Mouse (Mus musculus): ENCODE data around the gene Snd1. TPM values are rescaled to one million over a fixed set of nuclear protein-coding genes. Genes with fewer than 3 reads are reported as not detected.

Snd1 gene
- polyA plus RNA-seq, 1 experiment from 2014 or later, result 113 TPM

GRCm38 (mm10) chr6:28753217-28753616 is 278.3 kb downstream of the Snd1 start:
- 96% methylated on average over 5 of the region's 5 CpGs for WGBS
- no peak overlapping the region for H3K9ac ChIP-seq (replicated peaks; ENCODE audit: low read depth, low read length)
- ATAC-seq (ENCODE audit: insufficient number of reproducible peaks, insufficient read depth, low FRiP score, low read depth), result no peak
- H3K4me3 ChIP-seq (ENCODE audit: low read depth, low read length), result no peak overlapping the region
- H3K27ac ChIP-seq (ENCODE audit: low read length), result no peak overlapping the region
- no peaks in the 10 kb centered on the region for H3K9me3 ChIP-seq (ENCODE audit: control insufficient read depth, low read depth, low read length)
- no peak overlapping the region for H3K4me2 ChIP-seq (replicated peaks; ENCODE audit: low read depth, low read length)
- H3K4me1 ChIP-seq (ENCODE audit: control insufficient read depth, insufficient read depth, low read length), result peaks cover 7% of the 10 kb centered on the region; the same call in 1 of the 2 replicates
- no peaks in the 10 kb centered on the region for H3K27me3 ChIP-seq (ENCODE audit: control insufficient read depth, insufficient read depth, low read length)
- no peaks in the 10 kb centered on the region; the same call in 1 of the 2 replicates for H3K36me3 ChIP-seq (ENCODE audit: control insufficient read depth, insufficient read depth, low read length)

GRCm38 (mm10) chr6:28753681-28754080 is 278.7 kb downstream of the Snd1 start:
- H3K9ac ChIP-seq (replicated peaks; ENCODE audit: low read depth, low read length), result no peak overlapping the region
- 91% methylated on average over 5 of the region's 5 CpGs for WGBS
- H3K27ac ChIP-seq (ENCODE audit: low read length), result no peak overlapping the region
- H3K9me3 ChIP-seq (ENCODE audit: control insufficient read depth, low read depth, low read length), result no peaks in the 10 kb centered on the region
- H3K4me2 ChIP-seq (replicated peaks; ENCODE audit: low read depth, low read length), result no peak overlapping the region
- peaks cover 7% of the 10 kb centered on the region; the same call in 1 of the 2 replicates for H3K4me1 ChIP-seq (ENCODE audit: control insufficient read depth, insufficient read depth, low read length)
- H3K4me3 ChIP-seq (ENCODE audit: low read depth, low read length), result no peak overlapping the region
- ATAC-seq (ENCODE audit: insufficient number of reproducible peaks, insufficient read depth, low FRiP score, low read depth), result no peak
- H3K27me3 ChIP-seq (ENCODE audit: control insufficient read depth, insufficient read depth, low read length), result no peaks in the 10 kb centered on the region
- H3K36me3 ChIP-seq (ENCODE audit: control insufficient read depth, insufficient read depth, low read length), result no peaks in the 10 kb centered on the region; the same call in 1 of the 2 replicates

- no peaks in the 10 kb centered on the region for H3K27me3 ChIP-seq (ENCODE audit: control insufficient read depth, insufficient read depth, low read length)
- 92% methylated on average over 6 of the region's 6 CpGs for WGBS
- no peaks in the 10 kb centered on the region; the same call in 1 of the 2 replicates for H3K36me3 ChIP-seq (ENCODE audit: control insufficient read depth, insufficient read depth, low read length)
- no peak overlapping the region for H3K27ac ChIP-seq (ENCODE audit: low read length)
- no peak overlapping the region for H3K4me3 ChIP-seq (ENCODE audit: low read depth, low read length)
- no peaks in the 10 kb centered on the region for H3K9me3 ChIP-seq (ENCODE audit: control insufficient read depth, low read depth, low read length)
- H3K9ac ChIP-seq (replicated peaks; ENCODE audit: low read depth, low read length), result no peak overlapping the region
- ATAC-seq (ENCODE audit: insufficient number of reproducible peaks, insufficient read depth, low FRiP score, low read depth), result no peak
- no peak overlapping the region for H3K4me2 ChIP-seq (replicated peaks; ENCODE audit: low read depth, low read length)
- H3K4me1 ChIP-seq (ENCODE audit: control insufficient read depth, insufficient read depth, low read length), result peaks cover 7% of the 10 kb centered on the region; the same call in 1 of the 2 replicates
Observed at GRCm38 (mm10) chr6:28754127-28754898, 279.4 kb downstream of the Snd1 start.

- Histone ChIP-seq H3K9me3 (ENCODE audit: control insufficient read depth, low read depth, low read length) (no peaks in the 10 kb centered on the region), H3K27ac (ENCODE audit: low read length) (no peak overlapping the region), H3K27me3 (ENCODE audit: control insufficient read depth, insufficient read depth, low read length) (no peaks in the 10 kb centered on the region), H3K4me2 (replicated peaks; ENCODE audit: low read depth, low read length) (no peak overlapping the region), H3K4me3 (ENCODE audit: low read depth, low read length) (no peak overlapping the region), H3K9ac (replicated peaks; ENCODE audit: low read depth, low read length) (no peak overlapping the region), H3K36me3 (ENCODE audit: control insufficient read depth, insufficient read depth, low read length) (no peaks in the 10 kb centered on the region; the same call in 1 of the 2 replicates), H3K4me1 (ENCODE audit: control insufficient read depth, insufficient read depth, low read length) (peaks cover 7% of the 10 kb centered on the region; the same call in 1 of the 2 replicates)
- no peak for ATAC-seq (ENCODE audit: insufficient number of reproducible peaks, insufficient read depth, low FRiP score, low read depth)
- 58% methylated on average over 10 of the region's 10 CpGs for WGBS
Observed at GRCm38 (mm10) chr6:28756306-28757018, 281.5 kb downstream of the Snd1 start.

GRCm38 (mm10) chr6:28758293-28758692 is 283.4 kb downstream of the Snd1 start:
- no peaks in the 10 kb centered on the region for H3K9me3 ChIP-seq (ENCODE audit: control insufficient read depth, low read depth, low read length)
- no peak overlapping the region for H3K27ac ChIP-seq (ENCODE audit: low read length)
- no peaks in the 10 kb centered on the region for H3K36me3 ChIP-seq (ENCODE audit: control insufficient read depth, insufficient read depth, low read length)
- peaks cover 16% of the 10 kb centered on the region; the same call in 1 of the 2 replicates for H3K4me1 ChIP-seq (ENCODE audit: control insufficient read depth, insufficient read depth, low read length)
- no peak for ATAC-seq (ENCODE audit: insufficient number of reproducible peaks, insufficient read depth, low FRiP score, low read depth)
- H3K4me2 ChIP-seq (replicated peaks; ENCODE audit: low read depth, low read length), result no peak overlapping the region
- no peak overlapping the region for H3K4me3 ChIP-seq (ENCODE audit: low read depth, low read length)
- H3K27me3 ChIP-seq (ENCODE audit: control insufficient read depth, insufficient read depth, low read length), result no peaks in the 10 kb centered on the region
- WGBS, result 65% methylated on average over 4 of the region's 4 CpGs
- no peak overlapping the region for H3K9ac ChIP-seq (replicated peaks; ENCODE audit: low read depth, low read length)

- no peak overlapping the region for H3K27ac ChIP-seq (ENCODE audit: low read length)
- 31% methylated on average over 3 of the region's 3 CpGs for WGBS
- peaks cover 10% of the 10 kb centered on the region; the same call in 1 of the 2 replicates for H3K4me1 ChIP-seq (ENCODE audit: control insufficient read depth, insufficient read depth, low read length)
- no peak overlapping the region for H3K4me2 ChIP-seq (replicated peaks; ENCODE audit: low read depth, low read length)
- no peaks in the 10 kb centered on the region for H3K36me3 ChIP-seq (ENCODE audit: control insufficient read depth, insufficient read depth, low read length)
- H3K9ac ChIP-seq (replicated peaks; ENCODE audit: low read depth, low read length), result no peak overlapping the region
- H3K9me3 ChIP-seq (ENCODE audit: control insufficient read depth, low read depth, low read length), result no peaks in the 10 kb centered on the region
- H3K4me3 ChIP-seq (ENCODE audit: low read depth, low read length), result no peak overlapping the region
- no peak for ATAC-seq (ENCODE audit: insufficient number of reproducible peaks, insufficient read depth, low FRiP score, low read depth)
- H3K27me3 ChIP-seq (ENCODE audit: control insufficient read depth, insufficient read depth, low read length), result no peaks in the 10 kb centered on the region
Observed at GRCm38 (mm10) chr6:28761728-28762127, 286.8 kb downstream of the Snd1 start.

- no peak overlapping the region for H3K4me2 ChIP-seq (replicated peaks; ENCODE audit: low read depth, low read length)
- peaks cover 10% of the 10 kb centered on the region; the same call in 1 of the 2 replicates for H3K4me1 ChIP-seq (ENCODE audit: control insufficient read depth, insufficient read depth, low read length)
- H3K4me3 ChIP-seq (ENCODE audit: low read depth, low read length), result no peak overlapping the region
- no peak for ATAC-seq (ENCODE audit: insufficient number of reproducible peaks, insufficient read depth, low FRiP score, low read depth)
- WGBS, result 21% methylated on average over 5 of the region's 5 CpGs
- H3K9me3 ChIP-seq (ENCODE audit: control insufficient read depth, low read depth, low read length), result no peaks in the 10 kb centered on the region
- H3K36me3 ChIP-seq (ENCODE audit: control insufficient read depth, insufficient read depth, low read length), result no peaks in the 10 kb centered on the region
- no peak overlapping the region for H3K9ac ChIP-seq (replicated peaks; ENCODE audit: low read depth, low read length)
- no peaks in the 10 kb centered on the region for H3K27me3 ChIP-seq (ENCODE audit: control insufficient read depth, insufficient read depth, low read length)
- no peak overlapping the region for H3K27ac ChIP-seq (ENCODE audit: low read length)
Observed at GRCm38 (mm10) chr6:28762132-28762775, 287.3 kb downstream of the Snd1 start.

- WGBS, result 81% methylated on average over 3 of the region's 3 CpGs
Observed at GRCm38 (mm10) chr6:28766622-28767021, 291.7 kb downstream of the Snd1 start.

More at GRCm38 (mm10) chr6:28766622-28767021, 291.7 kb downstream of the Snd1 start:
- ATAC-seq (ENCODE audit: insufficient number of reproducible peaks, insufficient read depth, low FRiP score, low read depth), result no peak
- H3K4me1 ChIP-seq (ENCODE audit: control insufficient read depth, insufficient read depth, low read length), result peaks cover 7% of the 10 kb centered on the region; the same call in 1 of the 2 replicates
- H3K36me3 ChIP-seq (ENCODE audit: control insufficient read depth, insufficient read depth, low read length), result no peaks in the 10 kb centered on the region
- no peaks in the 10 kb centered on the region for H3K27me3 ChIP-seq (ENCODE audit: control insufficient read depth, insufficient read depth, low read length)
- H3K9me3 ChIP-seq (ENCODE audit: control insufficient read depth, low read depth, low read length), result no peaks in the 10 kb centered on the region
- H3K4me3 ChIP-seq (ENCODE audit: low read depth, low read length), result no peak overlapping the region
- H3K9ac ChIP-seq (replicated peaks; ENCODE audit: low read depth, low read length), result no peak overlapping the region
- H3K27ac ChIP-seq (ENCODE audit: low read length), result no peak overlapping the region
- no peak overlapping the region for H3K4me2 ChIP-seq (replicated peaks; ENCODE audit: low read depth, low read length)
